Mouse (Mus musculus) Patski (cell line): Measurements from ENCODE around the gene Hoga1. TPM values are rescaled to one million over a fixed set of nuclear protein-coding genes. Genes with fewer than 3 reads are reported as not detected.
A peak's percentile ranks its signal among the peaks of the same experiment; 100 is the strongest.
"Not testable (repeated sequence)": the region's sequence is repeated elsewhere in the genome, so short reads cannot be mapped to it uniquely, and the experiment has no call there.

Source experiments
- ATAC-seq: fragments of 100-300 bp; one replicate; pipeline ENCODE4 v1.8.0; 2021
- CTCF ChIA-PET: fragments of 350-600 bp; sonication (Branson Sonifier 250); formaldehyde crosslinking; loops from one replicate; lab custom pipeline; 2022; ENCODE audit warnings: inconsistent platforms; lab: Charles Lee
- POLR2A ChIA-PET: fragments of 350-600 bp; sonication (Branson Sonifier 250); formaldehyde crosslinking; loops from one replicate; lab custom pipeline; 2022; ENCODE audit warnings: antibody characterized with exemption, inconsistent platforms; lab: Charles Lee
- DNase-seq: peaks from one replicate; pipeline ENCODE4 v3.0.0-alpha.2; 2011; ENCODE audit warnings: low read depth, low spot score
- H3K27me3 ChIP-seq: fragments of 371-371 bp; one replicate; pipeline ENCODE4 v1.5.1; 2021
- CTCF ChIP-seq: fragments of 100-300 bp; IDR thresholded peaks from one replicate; pipeline ENCODE4 v1.5.1; 2021
- in situ Hi-C: fragments of 300-500 bp; cut with MboI; formaldehyde crosslinking; loops from 3 replicates; pipeline ENCODE4 v1.11.1; 2018; ENCODE audit warnings: low pct_unique_long_range_greater_than_20kb, mixed read lengths
- polyA plus RNA-seq: library from polyadenylated mRNA; unstranded; gene quantifications from one replicate; pipeline ENCODE4 v1.2.3, GENCODE M21; 2021

Hoga1 gene
- polyA plus RNA-seq, 1 experiment from 2014 or later, result 51.2 TPM

DNA sequence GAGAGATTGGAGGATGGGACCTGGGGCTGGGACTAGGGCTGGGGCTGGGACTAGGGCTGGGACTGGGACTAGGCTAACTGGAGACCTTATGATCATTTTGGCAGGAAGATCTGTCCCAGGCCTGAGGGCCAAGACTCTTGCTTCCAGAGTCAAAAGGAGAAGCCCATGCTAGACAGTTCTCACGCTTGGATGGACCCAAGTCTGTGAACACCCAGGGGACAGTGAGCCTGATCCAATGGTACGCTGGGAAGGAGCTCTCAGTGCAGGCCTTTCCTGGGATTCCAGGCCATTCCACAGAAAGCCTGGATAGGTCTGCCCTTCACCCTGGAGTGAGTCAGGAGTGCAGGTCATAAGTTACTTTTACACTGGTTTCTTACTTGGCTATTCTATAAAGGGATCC is 29.6 kb downstream of the Hoga1 start:
- no peak for TF ChIP-seq CTCF
- DNase-seq (no peak), ATAC-seq (no peak)
- POLR2A ChIA-PET, result interaction anchor here (2.0 kb wide), 1 partner anchor 40 kb away, joined by 8 read pairs; the partner anchor contains the start of gene Ankrd2
- H3K27me3 ChIP-seq, result no peaks in the 10 kb centered on the region
- in situ Hi-C loops, result no loop called here
- CTCF ChIA-PET, result interaction anchor here (1.6 to 9.4 kb wide), 6 partner anchors 12 to 73 kb away, joined by 3 to 154 read pairs (median 8); partner anchors contain the start of genes Ankrd2, Hoga1 and Morn4

DNA sequence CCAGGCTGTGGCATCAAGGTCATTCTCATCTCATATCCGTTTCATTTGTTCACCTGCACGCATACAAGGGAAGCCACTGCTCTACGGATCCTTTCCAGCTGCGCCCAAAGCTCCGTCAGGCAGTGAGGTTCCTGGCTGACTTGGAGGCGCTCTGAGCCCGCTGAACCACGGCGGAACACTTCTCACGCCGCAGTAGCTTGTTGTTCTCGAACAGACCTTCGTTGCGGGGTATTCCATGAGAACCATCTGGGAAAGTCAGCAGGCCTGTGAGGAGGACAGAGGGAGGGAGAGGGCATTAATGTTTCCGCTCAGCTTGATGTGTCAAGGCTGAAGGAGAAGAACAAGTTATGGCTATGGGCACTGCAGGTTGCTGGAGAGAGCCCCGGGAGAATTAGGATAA is 30.6 kb downstream of the Hoga1 start:
- H3K27me3 ChIP-seq, result no peaks in the 10 kb centered on the region
- TF ChIP-seq CTCF, result no peak

DNA sequence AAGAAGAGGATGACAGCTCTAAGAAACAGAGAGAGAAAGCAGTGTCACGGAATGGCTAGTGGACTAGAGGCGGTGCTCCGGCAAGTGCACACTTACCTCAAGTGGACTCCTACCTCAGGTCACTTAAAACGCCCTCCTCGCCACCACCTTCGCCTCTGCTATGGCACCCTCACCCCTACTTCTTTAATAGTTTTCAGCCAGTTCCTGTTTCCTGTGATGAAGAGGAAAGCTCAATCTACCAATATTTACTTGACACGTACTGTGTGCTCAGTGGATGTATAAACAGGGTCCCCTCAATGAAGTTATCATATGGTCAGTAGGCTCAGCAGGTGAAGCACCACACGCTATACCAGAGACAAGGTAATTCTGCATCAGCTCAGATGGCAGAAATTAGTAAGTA is 33.2 kb downstream of the Hoga1 start:
- H3K27me3 ChIP-seq, result no peaks in the 10 kb centered on the region
- DNase-seq, result no peak
- ATAC-seq, result no peak
- ChIA-PET CTCF (interaction anchor here (2.3 to 3.7 kb wide), 4 partner anchors 8 to 84 kb away, joined by 5 to 21 read pairs (median 12); partner anchors contain the start of genes Ankrd2 and Pi4k2a), POLR2A (interaction anchor here (1.5 kb wide), 1 partner anchor 53 kb away, joined by 4 read pairs; no protein-coding TSS in a partner anchor)
- in situ Hi-C loops, result no loop called here
- TF ChIP-seq CTCF, result no peak

More for the DNA sequence above, 30.6 kb downstream of the Hoga1 start:
- ATAC-seq (no peak), DNase-seq (no peak)
- in situ Hi-C loops, result no loop called here
- CTCF ChIA-PET, result interaction anchor here (9.4 kb wide), 1 partner anchor 41 kb away, joined by 154 read pairs; the partner anchor contains the start of gene Ankrd2
- POLR2A ChIA-PET, result interaction anchor here (0.6 to 2.0 kb wide), 2 partner anchors 33 to 41 kb away, joined by 3 to 8 read pairs; partner anchors contain the start of gene Ankrd2

DNA sequence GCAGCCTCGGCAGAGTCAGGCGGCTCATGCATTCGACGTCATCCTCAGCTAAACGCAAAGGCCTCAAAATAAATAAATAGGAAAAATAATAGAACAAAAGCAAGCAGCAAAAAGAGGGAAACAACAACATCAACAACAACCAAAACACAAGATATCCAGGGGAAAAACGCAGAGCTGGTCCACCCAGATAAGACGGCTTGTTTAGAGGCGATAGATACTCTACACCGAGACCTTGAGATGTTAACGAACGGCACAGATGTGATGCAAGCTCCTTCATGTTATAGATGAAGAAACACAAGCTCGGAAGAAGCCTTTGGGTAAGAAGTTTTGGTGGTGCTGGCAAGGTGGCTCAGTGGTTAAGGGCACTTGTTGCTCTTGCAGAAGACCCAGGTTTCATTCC is 33.6 kb downstream of the Hoga1 start:
- POLR2A ChIA-PET, result interaction anchor here (0.8 to 1.5 kb wide), 3 partner anchors 11 to 53 kb away, joined by 3 to 5 read pairs (median 4); partner anchors contain the start of gene Pi4k2a
- TF ChIP-seq CTCF, result no peak
- no peaks in the 10 kb centered on the region for H3K27me3 ChIP-seq
- CTCF ChIA-PET, result interaction anchor here (2.3 to 3.7 kb wide), 4 partner anchors 9 to 85 kb away, joined by 5 to 21 read pairs (median 12); partner anchors contain the start of genes Ankrd2 and Pi4k2a
- in situ Hi-C loops, result no loop called here
- no peak for DNase-seq
- ATAC-seq, result no peak

DNA sequence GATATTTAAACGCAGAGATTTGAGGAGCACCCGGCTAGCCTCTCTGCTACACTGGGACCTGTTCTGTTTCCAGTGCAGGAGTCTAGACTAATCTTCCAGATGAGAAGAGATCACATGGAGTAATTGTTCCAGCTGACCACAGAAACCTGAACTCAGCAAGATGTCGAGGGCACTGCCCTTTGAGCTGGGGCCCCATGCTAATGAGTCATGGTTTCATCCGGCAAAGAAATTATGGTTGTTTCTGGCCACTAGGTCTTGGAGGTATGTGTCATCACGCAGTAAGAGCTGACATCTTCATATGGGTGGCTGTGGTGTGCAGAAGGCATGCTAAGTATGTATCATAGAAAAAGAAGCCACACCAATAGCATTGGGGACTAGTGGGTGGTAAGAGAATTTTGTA is 34.5 kb downstream of the Hoga1 start:
- DNase-seq, result no peak
- ChIA-PET POLR2A (interaction anchor here (0.8 to 1.4 kb wide), 3 partner anchors 9 to 48 kb away, joined by 3 to 5 read pairs (median 4); partner anchors contain the start of gene Pi4k2a), CTCF (interaction anchor here (0.9 to 3.7 kb wide), 10 partner anchors 8 to 86 kb away, joined by 3 to 21 read pairs (median 4); partner anchors contain the start of genes Ankrd2, Hoga1 and Pi4k2a)
- no peaks in the 10 kb centered on the region for H3K27me3 ChIP-seq
- TF ChIP-seq CTCF, result no peak
- in situ Hi-C loops, result no loop called here
- ATAC-seq, result peak; percentile 81

DNA sequence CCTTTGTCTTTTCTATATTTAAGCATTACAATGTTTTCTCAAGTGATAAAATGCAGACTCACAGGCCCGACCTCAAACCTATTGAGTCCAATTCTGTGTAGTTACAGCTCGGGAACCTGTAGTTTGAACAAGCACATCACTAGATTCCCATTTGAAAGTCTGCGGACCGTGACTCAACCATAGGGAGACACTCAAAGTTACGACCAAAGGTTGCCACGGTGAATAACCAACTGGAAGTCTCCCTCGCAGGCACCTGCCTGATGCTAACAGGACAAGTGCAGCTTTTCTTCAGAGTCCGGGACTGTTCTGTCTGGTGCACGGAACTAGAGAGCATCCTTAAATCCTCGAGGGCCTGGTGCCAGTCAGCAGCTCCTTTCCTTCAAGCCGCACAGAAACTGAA is 35.1 kb downstream of the Hoga1 start:
- POLR2A ChIA-PET, result interaction anchor here (0.6 to 1.2 kb wide), 2 partner anchors 9 to 20 kb away, joined by 3 to 4 read pairs; no protein-coding TSS in a partner anchor
- no peak for ATAC-seq
- no peak for DNase-seq
- CTCF ChIA-PET, result interaction anchor here (0.9 to 3.7 kb wide), 10 partner anchors 8 to 86 kb away, joined by 3 to 21 read pairs (median 4); partner anchors contain the start of genes Ankrd2, Hoga1 and Pi4k2a
- no peak for TF ChIP-seq CTCF
- no peaks in the 10 kb centered on the region for H3K27me3 ChIP-seq
- in situ Hi-C loops, result no loop called here

DNA sequence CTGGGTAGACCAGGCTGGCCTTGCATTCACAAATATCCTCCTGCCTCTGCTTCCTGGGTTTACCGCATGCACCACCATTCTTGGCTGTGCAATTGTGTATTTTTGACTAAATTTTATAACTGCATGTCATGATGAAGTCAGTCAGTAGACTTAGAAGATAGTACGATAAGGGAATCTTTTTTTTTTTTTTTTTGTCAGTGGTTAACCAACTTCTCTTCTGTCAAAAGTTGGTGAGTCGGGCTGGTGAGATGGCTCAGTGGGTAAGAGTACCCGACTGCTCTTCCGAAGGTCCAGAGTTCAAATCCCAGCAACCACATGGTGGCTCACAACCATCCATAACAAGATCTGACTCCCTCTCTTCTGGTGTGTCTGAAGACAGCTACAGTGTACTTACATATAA is 36.2 kb downstream of the Hoga1 start:
- ATAC-seq, H3K27me3 ChIP-seq, DNase-seq, in situ Hi-C loops: not testable (repeated sequence)
- CTCF ChIA-PET, result interaction anchor here (1.8 kb wide), 1 partner anchor 9 kb away, joined by 6 read pairs; no protein-coding TSS in a partner anchor
- POLR2A ChIA-PET, result interaction anchor here (0.7 to 0.9 kb wide), 3 partner anchors 7 to 80 kb away, joined by 3 read pairs; no protein-coding TSS in a partner anchor

DNA sequence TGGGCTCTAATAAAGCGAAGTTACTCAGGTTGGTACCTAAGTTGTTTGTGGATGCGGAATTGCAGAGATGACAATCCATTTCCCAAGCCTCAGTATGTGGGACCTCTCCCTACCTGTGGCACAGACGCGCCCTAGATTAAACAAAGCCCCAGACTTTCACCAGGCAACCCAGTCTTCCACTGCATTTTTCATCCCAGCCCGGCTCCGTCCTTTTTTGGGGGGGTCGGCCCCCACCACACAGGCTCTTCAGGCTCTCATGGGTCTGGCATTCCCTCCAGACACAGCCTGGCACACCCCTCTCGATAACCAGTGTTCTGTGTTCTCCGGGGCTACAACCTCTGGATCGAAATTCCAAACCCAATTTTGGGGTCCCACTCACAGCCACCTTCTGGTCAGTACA is 40.3 kb downstream of the Hoga1 start:
- TF ChIP-seq CTCF, result no peak
- ATAC-seq (no peak), DNase-seq (no peak)
- CTCF ChIA-PET, result no interaction called here
- POLR2A ChIA-PET, result no interaction called here
- in situ Hi-C loops, result no loop called here
- H3K27me3 ChIP-seq, result no peaks in the 10 kb centered on the region

DNA sequence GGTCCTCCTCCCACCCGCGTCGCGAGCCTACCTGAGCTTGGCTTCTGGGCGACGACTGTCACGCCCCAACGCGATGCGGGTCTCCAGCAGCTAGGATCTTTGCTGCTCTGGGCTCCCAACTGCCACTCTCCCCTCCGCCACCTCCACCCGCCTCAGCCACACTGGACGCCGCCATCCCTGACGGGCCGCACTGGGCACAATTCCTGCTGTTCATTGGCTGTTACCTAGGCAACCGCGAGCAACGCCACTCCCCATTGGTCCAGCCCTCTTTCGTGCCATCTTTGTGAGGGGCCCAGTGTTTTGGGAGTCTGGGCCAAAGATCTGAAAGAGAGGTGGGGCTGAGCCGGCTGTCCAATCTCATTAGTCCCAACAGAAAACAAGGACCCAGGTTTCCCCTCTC is 40.8 kb downstream of the Hoga1 start, which contains the start of gene Morn4:
Gene Morn4 (minus strand): TSS at position 192 of the 400 bp plus-strand sequence.
- POLR2A ChIA-PET, result no interaction called here
- ATAC-seq, result peak; percentile 42
- in situ Hi-C loops, result no loop called here
- no peak for DNase-seq
- CTCF ChIA-PET, result interaction anchor here (1.9 kb wide), 1 partner anchor 12 kb away, joined by 9 read pairs; no protein-coding TSS in a partner anchor
- no peak for TF ChIP-seq CTCF
- no peaks in the 10 kb centered on the region for H3K27me3 ChIP-seq

DNA sequence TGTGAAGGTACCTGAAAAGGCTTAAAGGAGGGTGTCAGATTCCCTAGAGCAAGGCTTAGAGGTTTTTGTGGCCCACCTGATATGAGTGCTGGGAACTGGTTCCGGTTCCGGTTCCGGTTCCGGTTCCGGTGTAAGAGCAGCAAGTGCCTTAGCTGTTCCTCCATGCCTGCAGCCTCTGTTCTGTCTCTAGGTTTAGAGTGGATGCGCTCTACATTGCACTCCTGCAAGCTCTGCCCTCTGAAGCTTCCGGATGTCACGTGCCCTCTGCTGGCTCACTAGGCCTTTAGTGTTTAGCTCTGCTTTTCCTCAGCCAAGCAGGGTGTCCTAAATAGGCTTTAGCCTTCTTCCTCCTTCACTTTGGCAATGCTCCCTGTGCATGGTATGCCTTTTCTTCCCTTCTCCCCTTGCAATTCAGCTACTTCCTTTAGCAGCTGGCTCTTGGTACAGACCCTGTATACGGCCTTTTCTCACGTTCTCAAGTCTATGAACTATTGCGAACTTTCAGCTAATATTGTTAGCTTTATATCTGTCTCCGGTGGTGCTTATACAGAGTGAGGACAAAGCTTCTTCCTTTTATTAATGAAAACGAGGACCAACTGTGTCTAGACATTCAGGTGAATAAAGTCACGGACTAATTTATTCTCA is 43.8 kb downstream of the Hoga1 start:
- no peaks in the 10 kb centered on the region for H3K27me3 ChIP-seq
- POLR2A ChIA-PET, result interaction anchor here (0.5 to 1.8 kb wide), 6 partner anchors 8 to 144 kb away, joined by 3 to 6 read pairs (median 4); partner anchors contain the start of genes Avpi1 and Hoga1
- no peak for TF ChIP-seq CTCF
- CTCF ChIA-PET, result interaction anchor here (0.8 to 4.5 kb wide), 11 partner anchors 10 to 77 kb away, joined by 3 to 23 read pairs (median 9); partner anchors contain the start of genes Ankrd2 and Hoga1
- ATAC-seq, result no peak
- in situ Hi-C loops, result no loop called here
- no peak for DNase-seq
